Mouse (Mus musculus): ENCODE data around the gene Ghr.

DNA sequence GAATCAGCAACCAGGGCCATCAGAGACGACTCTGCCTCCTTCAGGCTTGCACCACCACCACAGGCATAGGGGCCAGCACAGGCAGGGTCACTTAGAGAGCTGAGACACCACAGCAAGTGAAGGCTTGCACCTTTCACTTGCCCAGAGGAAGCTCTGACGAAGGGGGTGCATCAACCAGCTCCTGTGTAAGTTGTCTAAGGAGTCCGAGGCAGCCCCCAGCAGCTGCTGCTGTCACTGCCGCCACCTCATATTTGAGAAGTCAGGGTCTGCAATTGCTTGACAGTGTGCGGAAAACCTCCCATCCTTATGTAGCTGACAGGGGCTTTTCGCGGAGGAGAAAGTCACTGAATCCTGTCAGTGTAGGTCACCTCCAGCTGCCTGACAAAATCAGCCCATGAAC lies 304.1 kb downstream of the Ghr start:
- TF ChIP-seq CTCF (IDR thresholded peaks at IDR 0.05; ENCODE audit: low read depth) (no peak), EP300 (optimal IDR thresholded peaks at IDR 0.05) (no peak)
